Mouse (Mus musculus): ENCODE measurements around the gene Bnip2. TPM values are rescaled to one million over a fixed set of nuclear protein-coding genes. Genes with fewer than 3 reads are reported as not detected.

Gene Bnip2
- polyA plus RNA-seq, 1 experiment from 2014 or later = 116 TPM

DNA sequence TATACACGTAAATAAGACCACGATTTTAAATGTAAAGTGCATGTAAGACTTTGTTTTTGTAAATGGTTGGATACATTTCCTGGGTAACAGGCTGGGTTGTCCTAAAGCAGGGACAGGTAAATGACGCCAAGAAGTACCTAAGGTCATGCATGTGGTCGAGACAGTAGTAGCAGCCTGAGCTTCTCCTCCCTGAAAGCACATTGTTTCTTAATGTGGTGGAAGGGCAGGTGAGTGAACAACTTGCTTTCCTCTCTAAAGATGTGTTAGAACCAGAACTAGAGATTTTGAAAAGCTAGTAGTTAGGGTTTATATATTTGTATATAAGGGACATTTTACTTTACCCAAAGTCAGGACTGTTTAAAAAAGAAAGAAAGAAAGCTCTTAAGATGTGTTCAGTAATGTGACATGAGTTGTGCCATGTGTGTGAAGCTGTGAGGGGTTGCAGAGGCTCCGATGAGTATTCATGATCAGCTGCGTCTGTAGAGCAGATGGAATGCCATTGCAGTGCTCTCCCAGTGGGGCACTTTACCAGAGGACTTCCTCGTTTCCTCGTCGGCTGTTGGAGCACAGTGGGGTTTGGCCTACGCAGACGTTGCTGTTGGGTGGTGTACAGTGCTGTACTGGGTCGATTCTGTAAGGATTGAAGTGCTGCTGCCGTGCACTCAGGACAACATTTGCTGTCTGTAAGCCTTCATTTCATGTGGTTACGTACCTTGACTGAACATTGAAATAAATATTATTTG is 18.4 kb downstream of the Bnip2 start:
- Histone ChIP-seq H3K36me3 (ENCODE audit: insufficient read depth, low read length) (peaks cover 40% of the 10 kb centered on the region), H3K4me2 (replicated peaks; ENCODE audit: low read depth, low read length) (no peak overlapping the region), H3K9ac (replicated peaks; ENCODE audit: low read length) (no peak overlapping the region), H3K4me3 (ENCODE audit: low read length) (no peak overlapping the region), H3K9me3 (ENCODE audit: low read length) (no peaks in the 10 kb centered on the region), H3K27me3 (ENCODE audit: insufficient read depth, low read length) (no peaks in the 10 kb centered on the region), H3K4me1 (ENCODE audit: insufficient read depth, low read length) (no peaks in the 10 kb centered on the region), H3K27ac (ENCODE audit: low read length) (no peak overlapping the region)
- WGBS = 90% methylated on average over 14 of the region's 14 CpGs
- ATAC-seq (ENCODE audit: low FRiP score, low TSS enrichment) = no peak

DNA sequence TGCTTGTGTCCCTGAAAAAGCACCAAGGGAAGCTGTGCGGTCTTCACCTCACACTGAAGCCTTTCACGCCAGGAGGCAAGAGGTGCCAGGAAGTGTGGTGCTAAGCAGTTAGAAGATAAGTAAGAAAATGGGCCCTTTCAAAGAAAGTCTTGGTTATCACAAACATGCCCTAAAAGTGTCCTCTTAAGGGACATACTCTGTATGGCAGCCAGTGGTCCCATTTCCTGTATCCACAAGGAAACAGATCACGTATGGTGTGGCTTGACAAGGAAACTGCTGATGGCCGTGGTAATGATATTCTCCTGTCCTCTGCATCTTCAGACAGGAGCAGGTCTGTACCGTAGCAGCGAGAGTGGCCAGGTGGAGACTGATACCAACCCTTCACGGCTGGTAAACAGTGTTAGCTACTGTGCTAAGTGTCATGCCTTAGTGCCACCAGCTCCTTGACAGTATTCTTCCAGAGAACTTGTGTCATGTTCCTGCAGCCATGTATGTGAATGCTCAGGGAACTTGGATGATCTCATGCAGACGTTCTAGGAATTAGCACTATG is 20.6 kb downstream of the Bnip2 start:
- WGBS = 84% methylated on average over 8 of the region's 8 CpGs
- H3K27me3 ChIP-seq (ENCODE audit: insufficient read depth, low read length) = no peaks in the 10 kb centered on the region

DNA sequence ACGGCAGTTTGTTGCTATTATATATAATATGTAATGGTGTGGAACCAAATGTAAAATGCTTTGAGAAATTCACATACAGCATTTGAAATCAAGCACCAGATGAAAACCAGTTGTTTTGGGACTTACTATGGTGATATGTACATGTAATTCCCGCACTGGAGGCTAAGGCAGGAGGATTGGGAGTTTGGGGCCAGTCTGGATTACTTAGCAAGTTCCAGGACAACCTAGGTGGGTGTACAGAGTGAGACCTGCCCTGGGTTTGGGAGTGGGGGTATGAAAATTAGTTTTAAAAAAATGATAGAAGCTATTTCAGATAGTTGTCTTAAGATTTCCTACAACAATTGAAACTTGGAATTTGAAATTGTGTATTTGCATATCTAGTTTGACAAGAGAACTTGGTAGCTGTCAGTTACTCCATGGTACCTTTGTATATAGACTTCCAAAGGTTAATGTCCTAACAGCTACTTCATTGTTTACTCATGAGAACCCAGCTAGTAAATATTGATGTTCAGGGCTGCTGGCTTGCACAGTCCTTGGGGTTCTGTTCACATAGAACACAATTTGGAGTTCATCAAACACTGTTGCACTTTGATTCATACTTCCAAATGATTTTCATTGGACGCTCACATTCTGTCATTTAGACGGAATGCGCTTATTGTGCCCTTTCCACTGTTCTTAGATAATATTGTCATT is 21.7 kb downstream of the Bnip2 start:
- no peak overlapping the region for H3K4me3 ChIP-seq (ENCODE audit: low read length)
- no peaks in the 10 kb centered on the region for H3K27me3 ChIP-seq (ENCODE audit: insufficient read depth, low read length)
- H3K36me3 ChIP-seq (ENCODE audit: insufficient read depth, low read length) = peaks cover 22% of the 10 kb centered on the region
- no peak overlapping the region for H3K9ac ChIP-seq (replicated peaks; ENCODE audit: low read length)
- no peak for ATAC-seq (ENCODE audit: low FRiP score, low TSS enrichment)
- H3K4me2 ChIP-seq (replicated peaks; ENCODE audit: low read depth, low read length) = no peak overlapping the region
- 90% methylated on average over 5 of the region's 5 CpGs for WGBS
- no peaks in the 10 kb centered on the region for H3K9me3 ChIP-seq (ENCODE audit: low read length)
- H3K4me1 ChIP-seq (ENCODE audit: insufficient read depth, low read length) = peaks cover 16% of the 10 kb centered on the region
- no peak overlapping the region for H3K27ac ChIP-seq (ENCODE audit: low read length)

More for the DNA sequence above, 20.6 kb downstream of the Bnip2 start:
- Histone ChIP-seq H3K36me3 (ENCODE audit: insufficient read depth, low read length) (peaks cover 28% of the 10 kb centered on the region), H3K9me3 (ENCODE audit: low read length) (no peaks in the 10 kb centered on the region), H3K9ac (replicated peaks; ENCODE audit: low read length) (no peak overlapping the region), H3K27ac (ENCODE audit: low read length) (no peak overlapping the region), H3K4me3 (ENCODE audit: low read length) (no peak overlapping the region), H3K4me2 (replicated peaks; ENCODE audit: low read depth, low read length) (no peak overlapping the region), H3K4me1 (ENCODE audit: insufficient read depth, low read length) (peaks cover 16% of the 10 kb centered on the region)
- ATAC-seq (ENCODE audit: low FRiP score, low TSS enrichment) = no peak

DNA sequence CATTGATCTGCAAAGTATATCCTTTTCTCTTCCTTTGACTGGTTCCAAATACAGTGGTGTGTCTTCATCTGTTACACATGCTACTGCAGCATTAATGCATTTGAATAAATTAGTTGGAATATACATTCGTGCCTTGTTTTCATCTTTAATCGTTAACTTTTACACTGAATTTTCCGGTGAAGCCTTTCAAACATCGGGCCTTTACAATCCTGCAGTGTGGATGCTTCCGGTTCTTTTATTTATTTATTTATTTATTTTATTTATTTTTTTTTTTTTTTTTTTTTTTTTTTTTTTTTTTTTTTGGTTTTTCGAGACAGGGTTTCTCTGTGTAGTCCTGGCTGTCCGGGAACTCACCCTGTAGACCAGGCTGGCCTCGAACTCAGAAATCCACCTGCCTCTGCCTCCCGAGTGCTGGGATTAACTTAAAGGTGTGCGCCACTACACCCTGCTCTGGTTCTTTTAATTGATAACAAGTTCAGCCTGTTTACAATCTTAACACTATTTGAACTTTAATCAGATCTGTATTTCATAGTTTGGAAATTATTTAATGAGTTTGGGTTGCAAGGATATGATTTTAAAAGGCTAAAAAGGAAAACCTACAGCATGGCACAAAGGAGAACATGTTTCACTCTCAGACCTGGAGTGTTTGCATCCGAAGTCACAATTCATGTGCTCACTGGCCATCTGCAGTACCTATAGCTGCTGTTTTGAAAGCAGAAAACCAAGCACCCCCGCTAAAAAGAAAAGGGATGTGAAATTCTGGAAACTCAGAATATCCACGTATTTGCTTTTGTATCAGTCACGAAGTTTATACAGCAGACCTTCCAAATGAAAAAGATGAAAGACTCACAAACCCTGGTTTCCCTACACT is 22.5 kb downstream of the Bnip2 start:
- peak overlapping the region; percentile 84 for H3K9ac ChIP-seq (replicated peaks; ENCODE audit: low read length)
- peaks cover 16% of the 10 kb centered on the region for H3K4me1 ChIP-seq (ENCODE audit: insufficient read depth, low read length)
- peak overlapping the region; percentile 68 for H3K4me2 ChIP-seq (replicated peaks; ENCODE audit: low read depth, low read length)
- peak; percentile 9; the same call in 1 of the 2 replicates for ATAC-seq (ENCODE audit: low FRiP score, low TSS enrichment)
- H3K9me3 ChIP-seq (ENCODE audit: low read length) = no peaks in the 10 kb centered on the region
- 57% methylated on average over 14 of the region's 14 CpGs for WGBS
- no peaks in the 10 kb centered on the region for H3K27me3 ChIP-seq (ENCODE audit: insufficient read depth, low read length)
- H3K36me3 ChIP-seq (ENCODE audit: insufficient read depth, low read length) = peaks cover 22% of the 10 kb centered on the region
- peak overlapping the region; percentile 77 for H3K4me3 ChIP-seq (ENCODE audit: low read length)
- peak overlapping the region; percentile 89 for H3K27ac ChIP-seq (ENCODE audit: low read length)

DNA sequence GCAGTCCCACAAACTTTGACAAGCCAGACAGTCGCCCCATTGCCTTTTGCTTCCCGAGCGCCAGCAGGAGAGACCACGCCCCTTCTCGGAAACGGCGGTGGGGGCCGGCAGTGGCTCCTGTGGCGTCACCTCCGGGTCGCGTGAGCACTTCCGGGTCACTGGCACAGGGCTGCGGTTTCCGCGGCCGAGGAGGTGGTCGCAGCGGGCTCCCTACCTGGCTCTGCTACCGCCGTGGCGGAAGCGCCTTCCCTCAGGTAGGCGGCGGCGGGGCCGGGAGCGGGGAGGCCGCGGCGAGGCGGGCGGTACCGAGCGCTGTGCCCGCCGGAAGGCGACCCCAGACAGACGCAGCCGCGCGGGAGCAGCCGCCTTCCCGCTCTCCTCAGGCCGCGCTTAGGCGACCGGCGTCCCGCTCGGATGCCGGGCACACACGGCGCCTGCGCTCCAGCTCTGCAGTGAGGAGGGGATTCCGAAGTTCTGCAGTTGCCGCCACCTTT is 23.2 kb downstream of the Bnip2 start, which contains the start of gene Gtf2a2:
Gene Gtf2a2, plus strand, starts transcription at position 143 of the 494 bp plus-strand sequence.
- peak within 1 kb of the TSS; percentile 68 for H3K4me2 ChIP-seq (replicated peaks; ENCODE audit: low read depth, low read length)
- no peaks in the 10 kb centered on the region for H3K27me3 ChIP-seq (ENCODE audit: insufficient read depth, low read length)
- peak within 1 kb of the TSS; percentile 77 for H3K4me3 ChIP-seq (ENCODE audit: low read length)
- under 1% methylated on average over 54 of the region's 57 CpGs for WGBS
- peaks cover 16% of the 10 kb centered on the region for H3K4me1 ChIP-seq (ENCODE audit: insufficient read depth, low read length)
- H3K36me3 ChIP-seq (ENCODE audit: insufficient read depth, low read length) = peaks cover 18% of the 10 kb centered on the region
- H3K9me3 ChIP-seq (ENCODE audit: low read length) = no peaks in the 10 kb centered on the region
- ATAC-seq (ENCODE audit: low FRiP score, low TSS enrichment) = peak; percentile 97
- H3K27ac ChIP-seq (ENCODE audit: low read length) = peak within 1 kb of the TSS; percentile 89
- H3K9ac ChIP-seq (replicated peaks; ENCODE audit: low read length) = peak within 1 kb of the TSS; percentile 84

DNA sequence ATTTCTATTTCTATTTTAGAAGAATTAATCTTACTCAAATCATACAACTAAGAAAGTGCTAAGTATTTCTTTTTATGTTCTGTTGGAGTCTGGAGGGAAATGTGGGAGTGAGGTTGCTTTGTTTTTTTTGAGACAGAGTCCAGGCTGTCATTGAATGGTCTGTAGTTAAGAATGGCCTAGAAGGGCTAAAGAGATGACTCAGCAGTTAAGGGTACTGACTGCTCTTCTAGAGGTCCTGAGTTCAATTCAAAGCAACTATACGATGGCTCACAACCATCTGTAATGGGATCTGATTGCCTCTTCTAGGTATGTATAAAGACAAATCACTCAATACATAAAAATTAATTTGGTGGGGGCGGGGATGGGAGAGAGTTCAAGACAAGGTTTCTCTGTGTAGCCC is 26.4 kb downstream of the Bnip2 start:
- H3K4me2 ChIP-seq (replicated peaks; ENCODE audit: low read depth, low read length) = no peak overlapping the region
- no peak overlapping the region for H3K27ac ChIP-seq (ENCODE audit: low read length)
- H3K27me3 ChIP-seq (ENCODE audit: insufficient read depth, low read length) = no peaks in the 10 kb centered on the region
- H3K9ac ChIP-seq (replicated peaks; ENCODE audit: low read length) = no peak overlapping the region
- peaks cover 16% of the 10 kb centered on the region for H3K4me1 ChIP-seq (ENCODE audit: insufficient read depth, low read length)
- no peak for ATAC-seq (ENCODE audit: low FRiP score, low TSS enrichment)
- 82% methylated on average over 2 of the region's 2 CpGs for WGBS
- no peak overlapping the region for H3K4me3 ChIP-seq (ENCODE audit: low read length)
- H3K9me3 ChIP-seq (ENCODE audit: low read length) = no peaks in the 10 kb centered on the region
- H3K36me3 ChIP-seq (ENCODE audit: insufficient read depth, low read length) = peaks cover 8% of the 10 kb centered on the region

DNA sequence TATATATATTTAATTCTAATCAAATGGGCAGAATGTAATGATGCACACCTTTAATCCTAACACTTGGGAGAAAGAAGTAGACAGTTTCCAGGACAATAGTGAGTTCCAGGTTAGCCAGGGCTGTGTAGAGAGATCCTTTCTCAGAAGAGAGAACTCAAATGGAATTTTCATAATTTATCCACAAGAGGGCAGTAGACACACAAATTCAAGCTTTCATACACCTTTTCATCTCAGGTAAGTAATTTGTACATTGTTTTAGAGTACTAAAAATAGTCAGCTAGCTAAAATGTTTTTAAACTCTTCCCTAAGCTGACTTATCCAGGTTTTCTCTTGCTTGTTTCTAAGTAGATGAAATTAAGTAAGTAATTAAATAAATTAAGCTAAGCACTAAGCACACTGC is 29.6 kb downstream of the Bnip2 start:
- Histone ChIP-seq H3K9ac (replicated peaks; ENCODE audit: low read length) (no peak overlapping the region), H3K9me3 (ENCODE audit: low read length) (no peaks in the 10 kb centered on the region), H3K4me1 (ENCODE audit: insufficient read depth, low read length) (peaks cover 8% of the 10 kb centered on the region), H3K27ac (ENCODE audit: low read length) (no peak overlapping the region), H3K4me2 (replicated peaks; ENCODE audit: low read depth, low read length) (no peak overlapping the region), H3K36me3 (ENCODE audit: insufficient read depth, low read length) (peaks cover 17% of the 10 kb centered on the region), H3K27me3 (ENCODE audit: insufficient read depth, low read length) (no peaks in the 10 kb centered on the region), H3K4me3 (ENCODE audit: low read length) (no peak overlapping the region)
- no peak for ATAC-seq (ENCODE audit: low FRiP score, low TSS enrichment)

DNA sequence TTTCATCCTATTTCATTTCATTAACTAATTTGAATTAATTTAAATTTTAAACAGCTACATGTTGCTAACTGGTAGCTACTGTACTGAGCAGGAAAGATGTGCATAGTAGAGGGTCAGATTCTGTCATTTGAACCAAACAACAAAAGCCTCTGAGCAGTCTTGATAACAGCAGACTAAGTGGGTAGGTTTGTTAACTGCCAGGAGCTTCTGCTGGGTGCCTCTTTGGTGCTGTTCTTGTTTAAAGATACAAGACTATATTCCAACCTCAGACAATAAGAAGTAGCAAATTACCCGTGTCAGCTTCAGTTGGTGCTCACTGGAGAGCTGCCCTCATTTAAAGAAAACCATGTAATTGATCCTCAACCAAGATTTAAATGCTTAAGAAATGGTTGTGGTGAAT is 32.3 kb downstream of the Bnip2 start:
- no peak for ATAC-seq (ENCODE audit: low FRiP score, low TSS enrichment)
- Histone ChIP-seq H3K9me3 (ENCODE audit: low read length) (no peaks in the 10 kb centered on the region), H3K4me3 (ENCODE audit: low read length) (no peak overlapping the region), H3K4me2 (replicated peaks; ENCODE audit: low read depth, low read length) (no peak overlapping the region), H3K36me3 (ENCODE audit: insufficient read depth, low read length) (peaks cover 17% of the 10 kb centered on the region), H3K27me3 (ENCODE audit: insufficient read depth, low read length) (no peaks in the 10 kb centered on the region), H3K4me1 (ENCODE audit: insufficient read depth, low read length) (no peaks in the 10 kb centered on the region), H3K9ac (replicated peaks; ENCODE audit: low read length) (no peak overlapping the region), H3K27ac (ENCODE audit: low read length) (no peak overlapping the region)
- WGBS = 73% methylated on average over 1 of the region's 1 CpGs

DNA sequence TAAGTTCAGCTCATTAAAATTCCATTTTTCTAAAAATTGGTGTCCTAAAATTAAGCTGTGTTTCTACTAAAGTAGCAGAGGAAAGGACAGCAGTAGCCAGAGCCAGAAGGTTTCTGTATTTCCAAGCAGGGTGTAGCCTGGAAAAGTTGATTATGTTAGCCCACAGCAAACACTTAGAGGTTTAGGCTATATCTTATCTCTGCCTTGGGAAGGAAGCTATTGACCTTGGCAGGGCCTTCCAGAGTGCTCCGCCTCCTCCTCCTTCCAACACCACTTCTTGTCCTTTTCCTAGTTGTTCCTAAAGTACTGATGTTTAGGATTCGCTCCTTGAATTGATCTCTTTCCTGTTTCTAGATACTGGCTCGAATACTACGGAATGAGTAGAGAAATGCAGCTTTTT is 32.8 kb downstream of the Bnip2 start:
- Histone ChIP-seq H3K27ac (ENCODE audit: low read length) (no peak overlapping the region), H3K4me3 (ENCODE audit: low read length) (no peak overlapping the region), H3K4me1 (ENCODE audit: insufficient read depth, low read length) (no peaks in the 10 kb centered on the region), H3K27me3 (ENCODE audit: insufficient read depth, low read length) (no peaks in the 10 kb centered on the region), H3K36me3 (ENCODE audit: insufficient read depth, low read length) (peaks cover 17% of the 10 kb centered on the region), H3K4me2 (replicated peaks; ENCODE audit: low read depth, low read length) (no peak overlapping the region), H3K9me3 (ENCODE audit: low read length) (no peaks in the 10 kb centered on the region), H3K9ac (replicated peaks; ENCODE audit: low read length) (no peak overlapping the region)
- ATAC-seq (ENCODE audit: low FRiP score, low TSS enrichment) = no peak
- WGBS = 89% methylated on average over 4 of the region's 4 CpGs
